Mouse (Mus musculus): Measurements from ENCODE around the gene Otoa.

DNA sequence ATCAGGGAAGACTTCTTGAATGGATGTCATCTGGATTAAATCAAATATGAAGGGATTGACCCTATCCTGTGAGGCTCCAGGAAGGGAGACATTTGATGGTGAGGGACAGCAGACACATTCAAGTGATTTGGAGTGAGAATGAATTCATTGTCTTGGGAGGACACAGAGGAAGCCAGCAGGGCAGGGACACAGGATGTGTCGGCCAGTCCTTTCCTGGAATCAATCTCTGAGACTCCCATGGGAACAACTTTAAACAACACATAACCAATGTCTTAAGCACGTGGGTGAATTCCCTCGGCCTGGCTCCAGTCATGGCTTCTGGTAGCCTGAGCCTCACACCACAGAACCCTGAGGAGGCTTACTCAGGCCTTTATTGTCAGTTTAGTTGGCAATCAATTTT, 26.4 kb downstream of the Otoa start:
- no peak for TF ChIP-seq CTCF (IDR thresholded peaks at IDR 0.05; ENCODE audit: low read depth)
- no peak for TF ChIP-seq EP300 (IDR thresholded peaks at IDR 0.05; ENCODE audit: low read depth)

All from liver, embryonic 14.5 days (tissue).